In the genomic region with DNA sequence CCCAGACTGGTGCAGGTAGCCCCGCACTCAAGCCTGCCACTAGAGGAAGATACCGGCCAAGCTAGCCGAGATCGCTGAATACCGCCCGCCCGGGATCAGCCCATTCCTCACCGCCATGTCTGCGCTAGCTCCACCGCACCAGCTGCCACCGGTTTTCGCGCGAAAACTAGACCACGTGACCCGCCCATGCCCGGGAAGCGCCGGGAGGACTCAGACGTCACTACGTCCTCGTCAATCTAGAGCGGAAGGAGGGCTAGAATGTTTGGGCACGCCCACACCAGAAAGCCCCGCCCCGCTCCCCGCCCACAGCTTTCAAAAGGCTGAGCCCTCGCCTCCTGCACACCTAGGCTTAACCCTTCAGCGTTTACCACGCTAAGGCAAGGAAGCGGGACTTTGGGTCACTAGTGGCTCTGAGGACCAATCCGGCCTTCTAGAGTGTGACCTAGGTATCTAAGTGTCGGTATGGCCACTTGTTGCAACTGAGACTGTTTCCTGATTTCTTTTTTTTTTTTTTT, we compare ENCODE assay signal across 8 mouse cellular contexts. TPM values are rescaled to one million over a fixed set of nuclear protein-coding genes. Genes with fewer than 3 reads are reported as not detected.
A peak's percentile ranks its signal among the peaks of the same experiment; 100 is the strongest.
DNase-seq lines count a peak whose midpoint lies in the region; ATAC-seq lines count a peak whose summit lies in the region.

A gene (minus strand): TSS at position 247 of the 515 bp plus-strand sequence.

- WGBS in heart, embryonic 10.5 days: 0% methylated on average over 33 of the region's 33 CpGs
- under 1% methylated on average over 33 of the region's 33 CpGs for whole genome bisulfite sequencing in kidney, embryonic 15.5 days

- H3K4me3 ChIP-seq in heart, embryonic 10.5 days: peak within 1 kb of the TSS; percentile 87
- peak within 1 kb of the TSS; percentile 80 for H3K4me3 ChIP-seq in kidney, embryonic 15.5 days (replicated peaks)

- no peaks in the 10 kb centered on the region for H3K27me3 ChIP-seq in heart, embryonic 10.5 days (ENCODE audit: insufficient read depth, poor library complexity, severe bottlenecking)
- no peaks in the 10 kb centered on the region for H3K27me3 ChIP-seq in kidney, embryonic 15.5 days

- peaks cover 42% of the 10 kb centered on the region for H3K4me1 ChIP-seq in heart, embryonic 10.5 days
- H3K4me1 ChIP-seq in kidney, embryonic 15.5 days: peaks cover 44% of the 10 kb centered on the region

- H3K4me2 ChIP-seq in kidney, embryonic 15.5 days: peak within 1 kb of the TSS; percentile 85

- H3K36me3 ChIP-seq in heart, embryonic 10.5 days: peaks cover 37% of the 10 kb centered on the region
- H3K36me3 ChIP-seq in kidney, embryonic 15.5 days: peaks cover 34% of the 10 kb centered on the region

- DNase-seq in B cell, adult 2 months: peak; percentile 97 to 98
- peak; percentile 96 for DNase-seq in brain, adult 2 months (ENCODE audit: low read depth, low spot score)
- DNase-seq in heart, embryonic 10.5 days (ENCODE audit: low spot score): peak; percentile 99
- peak; percentile 99 for DNase-seq in liver
- peak; percentile 99 for DNase-seq in spleen, postnatal 4 days (ENCODE audit: low spot score in 2 of 2)

- peak within 1 kb of the TSS; percentile 98 for H3K27ac ChIP-seq in heart, embryonic 10.5 days
- H3K27ac ChIP-seq in kidney, embryonic 15.5 days: peak within 1 kb of the TSS; percentile 83

- peak; percentile 68 for ATAC-seq in erythroblast, adult 5-6 weeks (replicated peaks; ENCODE audit: low FRiP score, poor library complexity, severe bottlenecking)
- ATAC-seq in kidney, embryonic 15.5 days (replicated peaks; ENCODE audit: low FRiP score): peak; percentile 82
- ATAC-seq in monocyte, adult 5-6 weeks (replicated peaks; ENCODE audit: insufficient number of reproducible peaks, low FRiP score, low TSS enrichment, poor library complexity, severe bottlenecking): peak; percentile 71

- no peaks in the 10 kb centered on the region for H3K9me3 ChIP-seq in heart, embryonic 10.5 days
- H3K9me3 ChIP-seq in kidney, embryonic 15.5 days (replicated peaks): no peaks in the 10 kb centered on the region

- H3K9ac ChIP-seq in kidney, embryonic 15.5 days: peak within 1 kb of the TSS; percentile 75

RNA-seq across cellular contexts. Expression of the gene that starts here (rescaled TPM):
- 30.6 and 34.7 TPM in 2 replicates for total RNA-seq in erythroblast, adult 5-6 weeks (2015; ENCODE audit: low replicate concordance)
- total RNA-seq in erythroblast, adult 5-6 weeks (2017; ENCODE audit: low replicate concordance): 78.5 and 87.8 TPM in 2 replicates
- 184 TPM in 2 replicates for polyA plus RNA-seq in heart, embryonic 10.5 days (2016; fragmentation: Nextera tagmentation; extraction: Ambion mirVana)
- 145 and 158 TPM in 2 replicates for polyA plus RNA-seq in kidney, embryonic 15.5 days (2015; fragmentation: Nextera tagmentation; extraction: Ambion mirVana)
- 10.9 to 27.9 TPM (median 20.2 TPM) in 3 replicates for total RNA-seq in monocyte, adult 5-6 weeks (2017)

Comparison
In these comparisons a context has a peak if more than half of its experiments do, and no peak if none do; other contexts are left out.
1. Peak in every context shown above with its lines: DNase-seq, ATAC-seq, H3K4me3 ChIP-seq and H3K27ac ChIP-seq.